Mouse (Mus musculus) ovary, postnatal 10 days (tissue): ENCODE data around the gene Mllt11.
A peak's percentile ranks its signal among the peaks of the same experiment; 100 is the strongest.

Experiments
- DNase-seq: peaks from one replicate; pipeline ENCODE4 v3.0.0; 2022; ENCODE audit warnings: low spot score

Mllt11 gene

GRCm38 (mm10) chr3:95231298-95232221 lies at the start of gene Mllt11:
Gene Mllt11, minus strand, starts transcription at chr3:95232171.
- no peak for DNase-seq

DNA sequence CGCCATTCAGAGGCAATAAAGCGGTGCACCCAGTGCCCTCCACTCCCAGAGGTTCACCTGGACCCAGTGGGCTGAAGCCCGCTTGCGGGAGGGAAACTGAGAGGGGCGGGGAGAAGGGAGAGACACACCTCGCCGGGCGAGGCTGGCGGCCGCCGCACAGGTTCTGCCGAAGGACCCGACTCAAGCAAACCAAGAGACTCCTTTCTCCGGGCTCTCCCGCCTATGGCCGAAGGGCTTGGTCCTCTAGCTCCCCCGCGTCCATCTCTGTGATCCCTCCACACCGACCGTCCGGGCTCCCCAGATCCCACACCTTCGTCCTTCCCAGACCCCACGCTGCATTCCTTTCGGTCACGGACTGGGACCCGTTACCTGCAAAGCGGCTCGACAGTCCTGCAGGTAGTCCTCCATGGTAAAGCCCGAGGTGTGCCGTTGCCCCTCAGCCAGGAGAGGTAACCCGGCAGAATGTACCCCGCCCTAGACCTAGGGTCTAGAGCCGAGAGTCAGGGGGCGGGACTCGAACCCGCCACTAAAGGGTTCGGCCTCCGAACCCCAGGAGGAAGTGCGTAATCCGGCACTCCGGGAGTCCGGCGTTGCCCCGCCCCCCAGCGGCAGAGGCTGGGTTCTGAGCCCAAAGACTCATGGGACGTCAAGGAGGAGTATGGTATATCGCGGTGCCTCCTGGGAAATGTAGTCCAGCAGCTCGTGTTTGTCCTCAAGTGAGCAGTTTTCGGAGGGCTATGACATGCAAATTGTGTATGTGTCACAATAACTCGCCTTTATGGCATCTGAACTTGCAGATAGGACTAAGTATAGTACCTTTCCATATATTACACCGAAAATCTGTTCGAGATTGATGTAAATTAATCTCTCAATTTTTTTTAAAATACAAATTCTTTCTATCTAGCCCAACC lies 49.5 kb upstream of the Mllt11 start, which contains the start of the genes Mindy1 and Prune1:
Gene Mindy1, plus strand, starts transcription at position 130 of the 911 bp plus-strand sequence.
Gene Prune1, minus strand, starts transcription at position 861 of the 911 bp plus-strand sequence.
- DNase-seq = peak; percentile 91

- DNase-seq = no peak
Measured at GRCm38 (mm10) chr3:95280747-95281146, 48.8 kb upstream of the Mllt11 start.

DNA sequence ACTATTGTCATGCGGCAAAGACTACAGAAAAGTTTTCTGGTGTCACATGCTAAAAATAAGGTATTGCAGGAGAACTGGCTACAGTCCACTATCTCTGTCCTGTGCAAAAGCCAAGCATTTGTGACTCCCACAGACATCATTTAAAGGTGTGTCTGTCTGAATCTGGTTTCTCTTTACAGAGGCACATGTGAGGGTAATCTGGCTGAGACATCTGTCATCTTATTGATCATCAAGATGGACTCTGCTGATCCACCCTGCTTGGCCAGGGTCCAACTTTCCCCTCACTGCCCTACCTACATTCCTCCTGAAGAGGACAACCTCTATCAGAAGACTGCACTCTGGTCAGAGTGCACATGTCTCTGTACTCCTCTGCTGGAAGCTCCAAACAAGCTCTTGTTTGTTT lies 45.2 kb upstream of the Mllt11 start:
- DNase-seq = no peak

DNA sequence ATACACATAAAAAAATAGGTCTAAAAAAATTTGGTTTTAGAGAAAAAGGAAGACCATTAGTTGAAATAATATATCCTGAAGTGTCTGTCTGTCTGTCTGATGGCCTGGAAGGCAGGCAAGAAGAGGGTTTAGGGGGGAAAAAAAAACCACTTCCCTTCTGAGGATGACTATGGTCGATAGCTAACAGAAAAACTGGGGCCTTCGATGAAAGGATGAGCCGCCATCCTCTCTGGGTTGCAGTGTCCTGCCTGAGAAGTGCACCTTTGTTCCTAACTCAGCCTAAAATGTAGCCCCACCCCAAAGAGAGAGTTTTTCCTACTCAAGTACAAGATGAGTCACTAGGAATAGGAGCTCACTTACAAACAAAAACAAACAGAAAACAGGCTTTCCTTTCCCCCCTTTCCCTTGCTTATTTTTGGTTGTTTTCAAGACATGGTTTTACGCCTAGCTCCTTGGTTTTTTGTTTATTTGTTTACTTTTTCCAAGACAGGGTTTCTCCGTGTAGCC lies 44.5 kb upstream of the Mllt11 start:
- no peak for DNase-seq

GRCm38 (mm10) chr3:95275161-95275560 lies 43.2 kb upstream of the Mllt11 start:
- DNase-seq = no peak

- DNase-seq = no peak
Measured at GRCm38 (mm10) chr3:95274453-95274852, 42.5 kb upstream of the Mllt11 start.

DNA sequence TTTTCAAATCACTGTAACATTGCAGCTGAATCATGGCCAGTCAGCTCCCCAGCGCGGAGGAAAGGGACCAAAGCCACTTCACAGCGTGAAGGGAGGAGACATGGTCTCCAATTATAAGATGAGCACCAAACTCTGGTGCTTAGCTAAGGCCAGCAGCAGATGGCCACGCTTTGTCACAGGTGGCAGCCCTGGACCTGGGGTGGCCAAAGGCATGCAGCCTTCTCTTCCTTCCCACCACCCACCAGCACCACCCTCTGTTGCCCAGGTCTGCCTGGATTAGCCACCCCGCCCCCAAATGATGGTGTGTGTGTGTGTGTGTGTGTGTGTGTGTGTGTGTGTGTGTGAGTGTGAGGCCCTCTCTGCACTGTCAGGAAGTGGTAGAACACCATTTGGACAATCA lies 41.5 kb upstream of the Mllt11 start:
- DNase-seq = no peak

GRCm38 (mm10) chr3:95270766-95271364 lies 38.9 kb upstream of the Mllt11 start:
- DNase-seq = no peak

GRCm38 (mm10) chr3:95269789-95270188 lies 37.8 kb upstream of the Mllt11 start:
- no peak for DNase-seq

- no peak for DNase-seq
Measured at GRCm38 (mm10) chr3:95267855-95268254, 35.9 kb upstream of the Mllt11 start.

- no peak for DNase-seq
Measured at GRCm38 (mm10) chr3:95266052-95266451, 34.1 kb upstream of the Mllt11 start.

- no peak for DNase-seq
Measured at GRCm38 (mm10) chr3:95264724-95265123, 32.8 kb upstream of the Mllt11 start.

- DNase-seq = peak; percentile 27
Measured at GRCm38 (mm10) chr3:95263089-95263739, 31.2 kb upstream of the Mllt11 start.

DNA sequence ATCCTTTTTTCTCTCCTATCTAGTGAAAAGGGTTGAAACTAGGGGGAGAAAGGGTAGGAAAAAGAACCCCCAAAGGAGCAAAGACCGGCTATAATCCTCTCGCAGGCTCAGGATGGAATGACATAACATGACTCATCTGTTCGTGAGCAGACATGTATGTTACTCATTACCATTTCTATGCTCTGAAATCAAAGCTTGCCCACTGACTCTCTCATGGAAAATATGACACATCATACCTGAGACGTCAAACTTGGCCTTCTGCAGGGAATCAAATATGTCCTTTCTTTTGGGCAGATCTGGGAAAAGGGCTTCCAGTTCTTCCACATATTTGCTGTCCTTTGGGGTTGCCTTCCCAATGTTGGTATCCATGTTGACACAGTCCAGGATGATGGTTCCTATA lies 30.0 kb upstream of the Mllt11 start:
- no peak for DNase-seq

DNA sequence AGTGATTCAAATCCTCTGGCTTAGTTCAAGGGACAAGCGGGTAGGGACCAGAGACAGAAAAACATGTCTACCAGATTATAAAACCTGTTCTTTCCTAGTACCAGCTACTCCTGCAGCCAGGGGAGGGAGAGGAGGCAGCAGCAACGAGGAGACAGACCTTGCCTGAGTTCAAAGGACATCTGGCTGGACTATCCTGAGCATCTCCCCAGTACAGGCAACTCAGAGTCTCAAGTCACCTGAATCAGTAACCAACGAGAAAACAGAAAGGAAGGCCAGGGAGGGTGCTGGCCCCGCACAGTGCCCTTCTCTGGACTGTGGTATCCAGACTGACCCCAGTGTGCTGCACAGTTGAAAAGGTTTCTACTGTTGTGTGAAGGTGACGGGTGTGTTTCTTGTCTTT lies 25.0 kb upstream of the Mllt11 start:
- DNase-seq = no peak

GRCm38 (mm10) chr3:95250783-95251424 lies 18.9 kb upstream of the Mllt11 start, which contains the start of gene Bnipl:
Gene Bnipl, minus strand, starts transcription at chr3:95251193.
- no peak for DNase-seq

- DNase-seq = no peak
Measured at GRCm38 (mm10) chr3:95250361-95250760, 18.4 kb upstream of the Mllt11 start.

DNA sequence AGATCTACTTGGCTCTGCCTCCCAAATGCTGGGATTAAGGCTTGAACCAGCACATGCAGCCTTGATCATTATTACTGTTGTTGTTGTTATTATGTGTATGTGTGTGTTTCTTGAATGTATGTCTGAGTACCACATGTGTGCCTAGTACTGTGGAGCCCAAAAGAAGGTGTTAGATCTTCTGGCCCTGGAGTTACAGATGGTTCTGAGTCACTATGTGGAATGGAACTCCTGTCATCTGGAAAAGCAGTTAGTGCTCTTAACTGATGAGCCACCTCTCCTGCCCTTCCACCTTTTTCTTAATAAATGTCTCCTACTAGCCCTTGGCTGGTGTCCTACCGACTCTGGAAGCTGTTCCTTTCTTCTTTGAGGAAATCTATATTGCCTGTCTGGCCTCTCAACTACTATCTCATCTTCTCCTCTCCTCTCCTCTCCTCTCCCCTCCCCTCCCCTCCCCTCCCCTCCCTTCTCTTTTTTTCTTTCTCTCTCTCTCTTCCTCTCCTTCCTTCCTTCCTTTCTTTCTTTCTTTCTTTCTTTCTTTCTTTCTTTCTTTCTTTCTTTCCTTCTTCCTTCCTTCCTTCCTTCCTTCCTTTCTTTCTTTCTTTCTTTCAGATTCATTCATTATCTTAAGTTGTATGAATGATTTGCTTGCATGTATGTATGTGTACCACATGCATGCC lies 15.8 kb upstream of the Mllt11 start:
- no peak for DNase-seq
